22 mouse cellular contexts compared by ENCODE assay signal in genomic region chr7:83023990-83024389, GRCm38 (mm10).
A peak's percentile ranks its signal among the peaks of the same experiment; 100 is the strongest.
DNase-seq lines count a peak whose midpoint lies in the region; ATAC-seq and TF ChIP-seq lines count a peak whose summit lies in the region.
"Had no signal": no experiment of that assay in that cellular context is flagged by ENCODE, and none has a peak within 500 bp of the region (broad histone marks: within the 10 kb centered on the region; RNA-seq: fewer than 3 reads in every experiment).

No protein-coding gene starts in this region.

- no peak for TF ChIP-seq POLR2A in MEL (IDR thresholded peaks at IDR 0.05; ENCODE audit: control insufficient read depth in 1 of 2, insufficient read depth in 1 of 2, low read depth in 1 of 2, low read length in 2 of 2, poor library complexity in 1 of 2)

- TF ChIP-seq CTCF in layer of hippocampus, adult 2 months (conservative IDR thresholded peaks at IDR 0.05), result peak; percentile 46
- peak in 2 of 3 experiments; percentile 9 to 23; a peak in 2 of 6 replicates for TF ChIP-seq CTCF in MEL (IDR thresholded peaks at IDR 0.05 in 2 of 3, conservative IDR thresholded peaks at IDR 0.05 in 1 of 3; ENCODE audit: control insufficient read depth in 1 of 3, insufficient read depth in 1 of 3, low read depth in 2 of 3, low read length in 3 of 3, poor library complexity in 1 of 3, severe bottlenecking in 1 of 3)

- 90% methylated on average over 1 of the region's 1 CpGs for WGBS in neural tube, embryonic 15.5 days

- H3K4me3 ChIP-seq in layer of hippocampus, adult 2 months, result no peak overlapping the region
- no peak overlapping the region for H3K4me3 ChIP-seq in MEL (ENCODE audit: control insufficient read depth in 1 of 2, insufficient read depth in 1 of 2, low read depth in 2 of 2, low read length in 2 of 2)
- H3K4me3 ChIP-seq in neural tube, embryonic 15.5 days (replicated peaks), result no peak overlapping the region
- H3K4me3 ChIP-seq: forebrain, embryonic 10.5 days; hindbrain, embryonic 12.5 days; liver, embryonic 15.5 days; midbrain, embryonic 12.5 days had no signal

- DNase-seq in layer of hippocampus, adult 2 months (ENCODE audit: low spot score in 2 of 2), result no peak
- no peak for DNase-seq in layer of hippocampus, adult 11-12 months (ENCODE audit: low spot score)
- peak; percentile 16 for DNase-seq in MEL (ENCODE audit: low read depth, low spot score)
- DNase-seq in splenic B cell, adult 2 months (ENCODE audit: low read depth, low spot score), result peak; percentile 5
- DNase-seq in frontal cortex, adult 2 months (ENCODE audit: extremely low spot score in 1 of 2, low spot score in 1 of 2), result no peak
- DNase-seq: adrenal gland, postnatal 36 days; cerebellum, adult 11 months; cerebellum, adult 9-11 months; gastrocnemius, postnatal 14 days; heart, adult 18-20 months; kidney, adult 8-10 months; kidney, postnatal 25 days; right cerebral cortex, postnatal 14 days; thymus, postnatal 36 days had no signal

- TF ChIP-seq RAD21 in MEL (IDR thresholded peaks at IDR 0.05; ENCODE audit: low read depth, low read length), result no peak; the same call in 1 of the 2 replicates

- H3K79me2 ChIP-seq in MEL (ENCODE audit: control insufficient read depth, insufficient read depth, low read length, poor library complexity), result no peaks in the 10 kb centered on the region

- H3K27me3 ChIP-seq in MEL (ENCODE audit: control insufficient read depth in 1 of 2, insufficient read depth in 2 of 2, low read length in 2 of 2), result no peaks in the 10 kb centered on the region
- H3K27me3 ChIP-seq in splenic B cell, adult 2 months (ENCODE audit: control insufficient read depth, insufficient read depth, low read length, poor library complexity, severe bottlenecking), result no peaks in the 10 kb centered on the region
- H3K27me3 ChIP-seq in neural tube, embryonic 15.5 days (replicated peaks), result no peaks in the 10 kb centered on the region
- H3K27me3 ChIP-seq: hindbrain, embryonic 12.5 days; liver, embryonic 15.5 days; midbrain, embryonic 12.5 days had no signal

- no peak overlapping the region for H3K9ac ChIP-seq in MEL (ENCODE audit: control insufficient read depth, low read depth, low read length, poor library complexity, severe bottlenecking)
- no peak overlapping the region for H3K9ac ChIP-seq in neural tube, embryonic 15.5 days (replicated peaks)
- H3K9ac ChIP-seq: hindbrain, embryonic 12.5 days; liver, embryonic 15.5 days; midbrain, embryonic 12.5 days had no signal

- no peak overlapping the region for H3K27ac ChIP-seq in layer of hippocampus, adult 2 months
- no peak overlapping the region for H3K27ac ChIP-seq in MEL (ENCODE audit: control insufficient read depth, low read depth, low read length)
- H3K27ac ChIP-seq in neural tube, embryonic 15.5 days (replicated peaks), result no peak overlapping the region
- H3K27ac ChIP-seq: forebrain, embryonic 10.5 days; hindbrain, embryonic 12.5 days; liver, embryonic 15.5 days; macrophage; midbrain, embryonic 12.5 days had no signal

- H3K9me3 ChIP-seq in MEL (replicated peaks; ENCODE audit: insufficient read depth, low read length), result no peaks in the 10 kb centered on the region
- H3K9me3 ChIP-seq in neural tube, embryonic 15.5 days (replicated peaks), result no peaks in the 10 kb centered on the region
- H3K9me3 ChIP-seq: forebrain, embryonic 10.5 days; hindbrain, embryonic 12.5 days; liver, embryonic 15.5 days; midbrain, embryonic 12.5 days had no signal

- no peaks in the 10 kb centered on the region for H3K4me1 ChIP-seq in MEL (ENCODE audit: control insufficient read depth in 1 of 2, insufficient read depth in 2 of 2, low read length in 2 of 2)
- H3K4me1 ChIP-seq in neural tube, embryonic 15.5 days, result no peaks in the 10 kb centered on the region
- H3K4me1 ChIP-seq: forebrain, embryonic 10.5 days; hindbrain, embryonic 12.5 days; liver, embryonic 15.5 days; midbrain, embryonic 12.5 days had no signal

- no peak overlapping the region for H3K4me2 ChIP-seq in neural tube, embryonic 15.5 days
- H3K4me2 ChIP-seq: hindbrain, embryonic 12.5 days; liver, embryonic 15.5 days; midbrain, embryonic 12.5 days had no signal

- ATAC-seq in common myeloid progenitor, adult 5-6 weeks (replicated peaks; ENCODE audit: low read depth, poor library complexity, severe bottlenecking), result peak; percentile 68
- ATAC-seq in neural tube, embryonic 15.5 days (ENCODE audit: low FRiP score), result no peak
- ATAC-seq: forebrain, embryonic 16.5 days had no signal

- no peak for TF ChIP-seq EP300 in MEL (IDR thresholded peaks at IDR 0.05; ENCODE audit: low read depth in 1 of 2, low read length in 2 of 2)

- H3K36me3 ChIP-seq in MEL (ENCODE audit: control insufficient read depth in 1 of 2, insufficient read depth in 2 of 2, low read length in 2 of 2), result no peaks in the 10 kb centered on the region
- H3K36me3 ChIP-seq in splenic B cell, adult 2 months (ENCODE audit: control insufficient read depth, insufficient read depth, low read length, poor library complexity, severe bottlenecking), result no peaks in the 10 kb centered on the region
- no peaks in the 10 kb centered on the region for H3K36me3 ChIP-seq in neural tube, embryonic 15.5 days
- H3K36me3 ChIP-seq: forebrain, embryonic 10.5 days; hindbrain, embryonic 12.5 days; liver, embryonic 15.5 days; midbrain, embryonic 12.5 days had no signal

TF ChIP-seq in MEL, 35 proteins besides CTCF, POLR2A, EP300 and RAD21:
- no peak for TF ChIP-seq MAZ (IDR thresholded peaks at IDR 0.05; ENCODE audit: low read depth, low read length)
- no peak for TF ChIP-seq MYC (IDR thresholded peaks at IDR 0.05; ENCODE audit: low read depth, low read length)
- no peak for TF ChIP-seq MAFK (IDR thresholded peaks at IDR 0.05; ENCODE audit: borderline replicate concordance, low read depth, low read length)
- TF ChIP-seq SMC3 (IDR thresholded peaks at IDR 0.05; ENCODE audit: low read depth, low read length), result peak; percentile 46

Comparison
In these comparisons a context has a peak if more than half of its experiments do, and no peak if none do; other contexts are left out.
1. DNase-seq: peak in MEL (single experiment) and splenic B cell, adult 2 months (single experiment); none in layer of hippocampus, adult 2 months (0 of 2), layer of hippocampus, adult 11-12 months (single experiment) and frontal cortex, adult 2 months (0 of 2).